25 mouse cellular contexts compared by ENCODE assay signal in the genomic region with DNA sequence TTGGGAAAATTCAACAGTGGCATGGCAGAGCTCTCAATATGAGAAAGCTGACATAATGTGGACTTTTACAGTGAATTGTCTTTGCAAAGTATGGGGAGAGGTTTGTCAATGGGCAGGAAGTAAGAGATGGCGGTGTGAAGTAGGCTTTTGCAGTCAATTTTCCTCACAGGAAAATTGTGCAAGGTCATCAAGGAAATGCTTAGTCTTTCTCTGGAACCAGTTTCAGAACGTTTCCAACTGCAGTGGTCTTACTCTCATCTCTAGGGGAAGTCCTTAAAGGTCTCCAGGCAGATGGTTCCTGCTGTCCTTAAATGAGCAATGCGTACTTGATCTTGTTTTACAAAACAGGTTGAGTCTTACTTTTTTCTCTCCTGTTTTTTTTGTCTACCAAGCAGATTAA. TPM values are rescaled to one million over a fixed set of nuclear protein-coding genes. Genes with fewer than 3 reads are reported as not detected.
A peak's percentile ranks its signal among the peaks of the same experiment; 100 is the strongest.
DNase-seq lines count a peak whose midpoint lies in the region; ATAC-seq and TF ChIP-seq lines count a peak whose summit lies in the region.
"Had no signal": no experiment of that assay in that cellular context is flagged by ENCODE, and none has a peak within 500 bp of the region (broad histone marks: within the 10 kb centered on the region; RNA-seq: fewer than 3 reads in every experiment).

No protein-coding gene starts in this region.

- no peak overlapping the region for H3K4me3 ChIP-seq in lung, postnatal 0 days (ENCODE audit: low read depth, low read length)
- no peak overlapping the region for H3K4me3 ChIP-seq in bone marrow macrophage, adult 2 months (ENCODE audit: insufficient read depth, low read length)
- H3K4me3 ChIP-seq: embryonic facial prominence, embryonic 12.5 days; embryonic facial prominence, embryonic 15.5 days; gastrocnemius, adult 2 months; hindbrain, embryonic 12.5 days; hindbrain, embryonic 15.5 days had no signal

- intact Hi-C loops in left cerebral cortex, postnatal 14 days (cut with DNase I), result no loop called here

- no peaks in the 10 kb centered on the region for H3K4me1 ChIP-seq in lung, postnatal 0 days (ENCODE audit: insufficient read depth, low read depth, low read length)
- H3K4me1 ChIP-seq in bone marrow macrophage, adult 2 months (ENCODE audit: control insufficient read depth, insufficient read depth, low read length), result peaks cover 40% of the 10 kb centered on the region
- H3K4me1 ChIP-seq: embryonic facial prominence, embryonic 12.5 days; embryonic facial prominence, embryonic 15.5 days; hindbrain, embryonic 12.5 days; hindbrain, embryonic 15.5 days had no signal

- DNase-seq in lung, postnatal 0 days (ENCODE audit: low spot score), result peak; percentile 36
- DNase-seq in lung, postnatal 10 days, result no peak
- DNase-seq in 416B (ENCODE audit: low read depth), result peak; percentile 76
- no peak for DNase-seq in heart, adult 18-20 months
- no peak for DNase-seq in left cerebral cortex, postnatal 14 days (ENCODE audit: low spot score in 2 of 2)
- DNase-seq in kidney, postnatal 10 days, result no peak
- DNase-seq: adrenal gland, postnatal 10 days; adrenal gland, postnatal 36 days; cerebellum, adult 11 months; cerebellum, adult 2 months; cerebellum, adult 9-11 months; cerebellum, postnatal 25 days; forebrain, postnatal 0 days; gastrocnemius, adult 2 months; gastrocnemius, postnatal 14 days had no signal

- no peak overlapping the region for H3K4me2 ChIP-seq in lung, postnatal 0 days (replicated peaks; ENCODE audit: low read depth, low read length)
- H3K4me2 ChIP-seq: embryonic facial prominence, embryonic 12.5 days; embryonic facial prominence, embryonic 15.5 days; heart, embryonic 11.5 days; hindbrain, embryonic 12.5 days; hindbrain, embryonic 15.5 days had no signal

- H3K9me3 ChIP-seq in lung, postnatal 0 days (ENCODE audit: low read length), result no peaks in the 10 kb centered on the region
- H3K9me3 ChIP-seq: embryonic facial prominence, embryonic 12.5 days; embryonic facial prominence, embryonic 15.5 days; hindbrain, embryonic 12.5 days; hindbrain, embryonic 15.5 days had no signal

- no peak overlapping the region for H3K27ac ChIP-seq in lung, postnatal 0 days (ENCODE audit: low read length)
- peak overlapping the region; percentile 87 for H3K27ac ChIP-seq in bone marrow macrophage, adult 2 months (ENCODE audit: insufficient read depth, low read depth, low read length)
- H3K27ac ChIP-seq: embryonic facial prominence, embryonic 12.5 days; embryonic facial prominence, embryonic 15.5 days; gastrocnemius, adult 2 months; hindbrain, embryonic 12.5 days; hindbrain, embryonic 15.5 days had no signal

- no peak for TF ChIP-seq CTCF in lung, postnatal 0 days (IDR thresholded peaks at IDR 0.05)
- no peak for TF ChIP-seq CTCF in bone marrow macrophage, adult 2 months (IDR thresholded peaks at IDR 0.05; ENCODE audit: low read depth, low read length)

- 55% methylated on average over 3 of the region's 3 CpGs for WGBS in lung, postnatal 0 days

- peak; percentile 21; the same call in 1 of the 2 replicates for ATAC-seq in lung, postnatal 0 days
- ATAC-seq in megakaryocyte, adult 5-6 weeks (ENCODE audit: poor library complexity, severe bottlenecking), result peak; percentile 14; the same call in 1 of the 2 replicates
- ATAC-seq: activated CD4-positive, CD25-positive, alpha-beta regulatory T cell, adult 4 months; CD4-positive, CD25-positive, alpha-beta regulatory T cell, adult 4 months; forebrain, embryonic 14.5 days; forebrain, postnatal 0 days had no signal

- no peak for TF ChIP-seq EP300 in lung, postnatal 0 days (IDR thresholded peaks at IDR 0.05)

- H3K9ac ChIP-seq in lung, postnatal 0 days (replicated peaks; ENCODE audit: low read depth), result no peak overlapping the region
- H3K9ac ChIP-seq: embryonic facial prominence, embryonic 12.5 days; embryonic facial prominence, embryonic 15.5 days; forebrain, postnatal 0 days; hindbrain, embryonic 12.5 days; hindbrain, embryonic 15.5 days had no signal

- no peak for TF ChIP-seq POLR2A in bone marrow macrophage, adult 2 months (IDR thresholded peaks at IDR 0.05; ENCODE audit: borderline replicate concordance, low read depth, low read length)

- no peaks in the 10 kb centered on the region for H3K27me3 ChIP-seq in lung, postnatal 0 days (replicated peaks; ENCODE audit: insufficient read depth, low read length)
- H3K27me3 ChIP-seq: embryonic facial prominence, embryonic 12.5 days; embryonic facial prominence, embryonic 15.5 days; hindbrain, embryonic 15.5 days had no signal

- H3K36me3 ChIP-seq in lung, postnatal 0 days (ENCODE audit: insufficient read depth, low read length), result no peaks in the 10 kb centered on the region; the same call in 1 of the 2 replicates
- H3K36me3 ChIP-seq: embryonic facial prominence, embryonic 15.5 days; hindbrain, embryonic 12.5 days had no signal

RNA-seq across cellular contexts. Expression of a gene that starts 53.8 kb away (rescaled TPM):
- 5.4 and 6.0 TPM in 2 replicates for polyA plus RNA-seq in lung, postnatal 0 days (2015; fragmentation: Nextera tagmentation; extraction: Ambion mirVana)
- polyA plus RNA-seq in bone marrow macrophage, adult 2 months (2012; ENCODE audit: insufficient read depth, insufficient read length, missing spikeins), result 20.0 and 24.9 TPM in 2 replicates
- total RNA-seq in megakaryocyte, adult 5-6 weeks (2015), result 3.5 and 5.1 TPM in 2 replicates
- 5.5 and 6.9 TPM in 2 replicates for total RNA-seq in megakaryocyte, adult 5-6 weeks (2017)
- total RNA-seq in heart, adult 18-20 months (2021), result 10 to 100 TPM; 13.0 to 15.4 TPM
- 10 to 100 TPM; 24.9 to 30.3 TPM for total RNA-seq in left cerebral cortex, postnatal 14 days (2021)

RNA-seq across cellular contexts. Expression of a gene that starts 57.1 kb away (rescaled TPM):
- polyA plus RNA-seq in lung, postnatal 0 days (2015; fragmentation: Nextera tagmentation; extraction: Ambion mirVana), result 156 and 177 TPM in 2 replicates
- polyA plus RNA-seq in bone marrow macrophage, adult 2 months (2012; ENCODE audit: insufficient read depth, insufficient read length, missing spikeins), result 63.9 and 65.9 TPM in 2 replicates
- total RNA-seq in megakaryocyte, adult 5-6 weeks (2015), result 84.0 and 91.7 TPM in 2 replicates
- 40.2 and 48.4 TPM in 2 replicates for total RNA-seq in megakaryocyte, adult 5-6 weeks (2017)
- 10 to 100 TPM; 32.9 to 34.0 TPM for total RNA-seq in heart, adult 18-20 months (2021)
- total RNA-seq in left cerebral cortex, postnatal 14 days (2021), result 10 to 100 TPM; 60.1 to 61.2 TPM

RNA-seq across cellular contexts. Expression of a gene that starts 57.1 kb away (rescaled TPM):
- polyA plus RNA-seq in lung, postnatal 0 days (2015; fragmentation: Nextera tagmentation; extraction: Ambion mirVana), result 23.8 and 24.1 TPM in 2 replicates
- 51.7 and 56.2 TPM in 2 replicates for polyA plus RNA-seq in bone marrow macrophage, adult 2 months (2012; ENCODE audit: insufficient read depth, insufficient read length, missing spikeins)
- total RNA-seq in megakaryocyte, adult 5-6 weeks (2015), result 56.4 and 65.4 TPM in 2 replicates
- 50.8 and 54.5 TPM in 2 replicates for total RNA-seq in megakaryocyte, adult 5-6 weeks (2017)
- total RNA-seq in heart, adult 18-20 months (2021), result 100 to 1,000 TPM; 114 to 119 TPM
- total RNA-seq in left cerebral cortex, postnatal 14 days (2021), result 10 to 100 TPM; 44.9 to 45.1 TPM

Comparison
In these comparisons a context has a peak if more than half of its experiments do, and no peak if none do; other contexts are left out.
1. DNase-seq: peak in lung, postnatal 0 days (single experiment) and 416B (single experiment); none in lung, postnatal 10 days (single experiment), heart, adult 18-20 months (0 of 2), left cerebral cortex, postnatal 14 days (0 of 2) and kidney, postnatal 10 days (single experiment).